ENCODE assay signal across 9 mouse cellular contexts in the genomic region with DNA sequence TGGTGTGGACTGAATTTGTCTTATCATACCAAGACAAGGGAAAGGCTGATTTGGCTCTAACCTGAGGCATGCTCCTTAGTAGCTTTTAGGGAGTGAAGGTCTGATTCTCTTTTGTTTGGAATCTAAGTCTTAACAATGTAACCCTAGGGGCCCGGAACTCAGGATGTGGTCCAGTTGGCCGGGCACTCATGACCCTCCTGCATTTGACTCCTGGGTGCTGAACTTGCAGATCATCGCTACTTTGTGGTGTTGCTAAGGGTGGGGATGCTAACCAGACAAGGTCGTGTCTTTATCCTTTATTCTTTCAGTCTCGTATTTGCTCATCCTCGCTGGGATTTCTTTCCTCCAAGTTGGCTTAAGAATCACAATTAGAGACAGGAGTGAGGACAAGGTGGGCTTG. TPM values are rescaled to one million over a fixed set of nuclear protein-coding genes. Genes with fewer than 3 reads are reported as not detected.
DNase-seq lines count a peak whose midpoint lies in the region; ATAC-seq and TF ChIP-seq lines count a peak whose summit lies in the region.
"Had no signal": no experiment of that assay in that cellular context is flagged by ENCODE, and none has a peak within 500 bp of the region (broad histone marks: within the 10 kb centered on the region; RNA-seq: fewer than 3 reads in every experiment).

No protein-coding gene starts in this region.

- no peak for DNase-seq in heart, adult 9 months (ENCODE audit: low spot score in 2 of 2)
- DNase-seq in ES-E14 (ENCODE audit: low read depth, low spot score) = no peak
- peak; percentile 19 for DNase-seq in lung, postnatal 36 days
- no peak for DNase-seq in frontal cortex, postnatal 36 days (ENCODE audit: low spot score in 2 of 2)
- DNase-seq in spleen, postnatal 14 days (ENCODE audit: low spot score in 2 of 2) = no peak

- H3K27ac ChIP-seq in heart, embryonic 15.5 days = peak overlapping the region; percentile 38
- peak overlapping the region; percentile 38 for H3K27ac ChIP-seq in ES-E14 (ENCODE audit: insufficient read depth, low read depth, low read length, poor library complexity, severe bottlenecking)
- H3K27ac ChIP-seq in forebrain, embryonic 16.5 days (ENCODE audit: low read length) = no peak overlapping the region

- peak overlapping the region; percentile 49 for H3K4me3 ChIP-seq in heart, embryonic 15.5 days
- H3K4me3 ChIP-seq in ES-E14 (ENCODE audit: insufficient read depth in 1 of 2, low read depth in 1 of 2, low read length in 2 of 2, poor library complexity in 1 of 2, severe bottlenecking in 1 of 2) = peak overlapping the region; percentile 37 to 42
- H3K4me3 ChIP-seq in forebrain, embryonic 16.5 days (replicated peaks; ENCODE audit: low read length) = peak overlapping the region; percentile 34

- no peak for ATAC-seq in heart, embryonic 15.5 days (replicated peaks; ENCODE audit: insufficient number of reproducible peaks, insufficient read depth, low FRiP score, low read depth)
- no peak for ATAC-seq in forebrain, embryonic 16.5 days
- ATAC-seq in granulocyte monocyte progenitor cell, adult 5-6 weeks (replicated peaks; ENCODE audit: poor library complexity, severe bottlenecking) = no peak

- peak overlapping the region; percentile 46 for H3K9ac ChIP-seq in heart, embryonic 15.5 days
- 0 out of 2 replicates have a peak overlapping the region, but pooled peaks have one; percentile 21 for H3K9ac ChIP-seq in ES-E14 (ENCODE audit: insufficient read depth, low read depth, low read length, poor library complexity, severe bottlenecking)
- H3K9ac ChIP-seq in forebrain, embryonic 16.5 days (replicated peaks; ENCODE audit: low read depth, low read length) = peak overlapping the region; percentile 51

- peak overlapping the region; percentile 72 for H3K4me2 ChIP-seq in heart, embryonic 15.5 days
- H3K4me2 ChIP-seq in forebrain, embryonic 16.5 days (ENCODE audit: low read length) = peak overlapping the region; percentile 53

- H3K27me3 ChIP-seq in heart, embryonic 15.5 days = 0 out of 2 replicates have a peak, but pooled peaks cover 14% of the 10 kb centered on the region
- H3K27me3 ChIP-seq in forebrain, embryonic 16.5 days (replicated peaks; ENCODE audit: control insufficient read depth, insufficient read depth, low read length) = no peaks in the 10 kb centered on the region

- 27% methylated on average over 6 of the region's 6 CpGs for WGBS in heart, embryonic 15.5 days
- WGBS in forebrain, embryonic 16.5 days = 20% methylated on average over 6 of the region's 6 CpGs

- H3K9me3 ChIP-seq in heart, embryonic 15.5 days (replicated peaks) = no peaks in the 10 kb centered on the region
- H3K9me3 ChIP-seq in ES-E14 (ENCODE audit: control insufficient read depth, insufficient read depth, low read depth, low read length) = no peaks in the 10 kb centered on the region
- no peaks in the 10 kb centered on the region for H3K9me3 ChIP-seq in forebrain, embryonic 16.5 days (ENCODE audit: control insufficient read depth, low read length)

- in situ Hi-C loops in ES-E14 (cut with MboI; ENCODE audit: low sequenced_read_pairs in 2 of 2, unreplicated experiment in 2 of 2) = no loop called here

- peaks cover 15% of the 10 kb centered on the region for H3K4me1 ChIP-seq in heart, embryonic 15.5 days (replicated peaks)
- peaks cover 0 to 14% of the 10 kb centered on the region in 2 experiments; a peak in 2 of 4 replicates for H3K4me1 ChIP-seq in ES-E14 (ENCODE audit: control insufficient read depth in 2 of 2, insufficient read depth in 2 of 2, low read length in 2 of 2, poor library complexity in 1 of 2)
- peaks cover 6% of the 10 kb centered on the region for H3K4me1 ChIP-seq in forebrain, embryonic 16.5 days (replicated peaks; ENCODE audit: control insufficient read depth, insufficient read depth, low read length)

- no peaks in the 10 kb centered on the region for H3K36me3 ChIP-seq in heart, embryonic 15.5 days
- H3K36me3 ChIP-seq in ES-E14 (ENCODE audit: control insufficient read depth, insufficient read depth, low read length, poor library complexity, severe bottlenecking) = no peaks in the 10 kb centered on the region
- H3K36me3 ChIP-seq in forebrain, embryonic 16.5 days (ENCODE audit: control insufficient read depth, insufficient read depth) = no peaks in the 10 kb centered on the region

TF ChIP-seq in ES-E14, 5 proteins besides CTCF, POLR2A, EP300 and RAD21:
- TF ChIP-seq ZNF384 (IDR thresholded peaks at IDR 0.05; ENCODE audit: low read depth, low read length) (no peak), CHD2 (IDR thresholded peaks at IDR 0.05; ENCODE audit: low read depth, low read length) (no peak), MAFK (IDR thresholded peaks at IDR 0.05; ENCODE audit: insufficient read depth, low read depth, low read length) (no peak), HCFC1 (IDR thresholded peaks at IDR 0.05; ENCODE audit: borderline replicate concordance, insufficient read depth, low read length) (no peak), ZC3H11A (IDR thresholded peaks at IDR 0.05; ENCODE audit: borderline replicate concordance, low read depth, low read length) (no peak)
TF ChIP-seq in ES-E14: peak in this region for 0.

RNA-seq across cellular contexts. Expression of gene Gm5148, which starts 37.5 kb away (rescaled TPM):
- polyA plus RNA-seq in heart, embryonic 15.5 days (2015; fragmentation: Nextera tagmentation; extraction: Ambion mirVana) = 3.0 and 3.2 TPM in 2 replicates
- total RNA-seq in ES-E14 (2012; rRNA removed) = 68.4 and 69.6 TPM in 2 replicates
- polyA plus RNA-seq in forebrain, embryonic 16.5 days (2015; fragmentation: Nextera tagmentation; extraction: Ambion mirVana) = 5.1 and 6.1 TPM in 2 replicates
- total RNA-seq in granulocyte monocyte progenitor cell, adult 5-6 weeks (2014; fragmentation: Nextera tagmentation) = not detected in 2 replicates
- 14.9 and 28.1 TPM in 2 replicates for total RNA-seq in granulocyte monocyte progenitor cell, adult 5-6 weeks (2017)

RNA-seq across cellular contexts. Expression of gene Spry1, which starts 47.0 kb away (rescaled TPM):
- polyA plus RNA-seq in heart, embryonic 15.5 days (2015; fragmentation: Nextera tagmentation; extraction: Ambion mirVana) = 7.2 and 9.1 TPM in 2 replicates
- total RNA-seq in ES-E14 (2012; rRNA removed) = 7.1 and 9.8 TPM in 2 replicates
- 6.4 and 6.6 TPM in 2 replicates for polyA plus RNA-seq in forebrain, embryonic 16.5 days (2015; fragmentation: Nextera tagmentation; extraction: Ambion mirVana)
- 2.1 and 3.7 TPM in 2 replicates for total RNA-seq in granulocyte monocyte progenitor cell, adult 5-6 weeks (2014; fragmentation: Nextera tagmentation)
- 2.6 and 3.1 TPM in 2 replicates for total RNA-seq in granulocyte monocyte progenitor cell, adult 5-6 weeks (2017)
- total RNA-seq: MEL had no signal
